Mouse (Mus musculus) lung, adult 2 months (tissue): ENCODE results near the gene Ermap.

Source experiments
- CTCF ChIP-seq: fragments of 200-500 bp; IDR thresholded peaks from 2 replicates; pipeline ENCODE4 v1.5.1; 2011; ENCODE audit warnings: mild to moderate bottlenecking, low read length, control low read depth; ENCODE audit not compliant: insufficient read depth
- POLR2A ChIP-seq: fragments of 200-500 bp; IDR thresholded peaks from 2 replicates; pipeline ENCODE4 v1.6.1; 2011; ENCODE audit warnings: low read depth, mild to moderate bottlenecking, control low read depth, low read length, borderline replicate concordance; ENCODE audit errors: extremely low read depth

- TF ChIP-seq POLR2A: no peak
- no peak for TF ChIP-seq CTCF
Observed at GRCm38 (mm10) chr4:119128547-119128946, 61.3 kb downstream of the Ermap start.
